Mouse (Mus musculus) left cerebral cortex, postnatal 10 days (tissue): Measurements from ENCODE around the gene Gm11213. TPM values are rescaled to one million over a fixed set of nuclear protein-coding genes. Genes with fewer than 3 reads are reported as not detected.

Experiments used
- DNase-seq, 2 experiments: peaks; one replicate each; pipeline ENCODE4 v3.0.0; 2021 to 2022; ENCODE audit warnings: low spot score in 2 of 2, mixed read lengths in 1 of 2; ENCODE audit errors: extremely low spot score in 1 of 2
- intact Hi-C: fragments of 180-260 bp; cut with DNase I; formaldehyde crosslinking; loops from one replicate; pipeline ENCODE4 v1.15.1; 2025
- total RNA-seq, 2 experiments: library from RNA; stranded (reverse); gene quantifications; 2 replicates each; pipeline ENCODE4 v1.2.3; 2021

Gene Gm11213
- total RNA-seq, 2 experiments from 2014 or later, result not detected

DNA sequence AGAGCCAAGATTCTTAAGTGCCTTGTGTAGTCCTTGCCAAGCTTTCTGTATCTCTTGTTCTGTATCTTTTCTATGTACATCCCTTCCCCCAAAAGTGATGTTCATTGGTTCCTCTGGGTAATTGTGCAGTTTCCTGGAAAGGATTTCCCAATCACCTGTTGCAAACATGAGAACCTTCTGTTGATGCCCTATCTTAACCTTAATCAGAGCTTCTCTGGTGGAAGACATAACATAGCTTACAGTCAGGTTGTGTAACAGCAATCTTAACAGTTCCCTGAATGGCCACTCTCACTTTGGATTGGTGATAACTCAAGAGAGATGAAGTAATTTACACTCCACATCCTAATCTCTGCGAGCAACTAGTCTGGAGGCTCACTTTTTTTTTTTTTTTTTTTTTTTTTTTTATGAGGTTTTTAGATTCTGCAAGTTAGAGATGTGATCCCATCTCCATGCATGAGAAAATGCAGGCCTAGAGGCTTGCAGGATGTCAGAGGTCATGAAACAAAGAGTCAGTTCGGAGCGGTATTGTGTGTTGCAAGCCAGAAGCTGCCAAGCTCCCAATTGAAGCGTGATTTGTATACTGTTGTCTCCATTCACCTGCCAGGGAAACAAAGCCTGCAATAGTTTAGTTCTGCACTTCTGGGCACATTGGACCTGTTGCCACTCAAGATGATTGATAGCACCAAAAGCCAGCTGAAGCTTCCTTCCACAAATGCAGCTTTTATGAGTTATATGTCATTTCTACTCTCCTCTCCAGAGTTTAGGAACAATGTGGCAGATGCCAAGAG, 51.1 kb downstream of the Gm11213 start:
- no peak for DNase-seq
- intact Hi-C loops, result no loop called here

- intact Hi-C loops, result no loop called here
- no peak for DNase-seq
Observed at GRCm38 (mm10) chr4:63552865-63553264, 52.2 kb downstream of the Gm11213 start.

GRCm38 (mm10) chr4:63550908-63551307, 54.2 kb downstream of the Gm11213 start:
- DNase-seq, result no peak
- intact Hi-C loops, result no loop called here

DNA sequence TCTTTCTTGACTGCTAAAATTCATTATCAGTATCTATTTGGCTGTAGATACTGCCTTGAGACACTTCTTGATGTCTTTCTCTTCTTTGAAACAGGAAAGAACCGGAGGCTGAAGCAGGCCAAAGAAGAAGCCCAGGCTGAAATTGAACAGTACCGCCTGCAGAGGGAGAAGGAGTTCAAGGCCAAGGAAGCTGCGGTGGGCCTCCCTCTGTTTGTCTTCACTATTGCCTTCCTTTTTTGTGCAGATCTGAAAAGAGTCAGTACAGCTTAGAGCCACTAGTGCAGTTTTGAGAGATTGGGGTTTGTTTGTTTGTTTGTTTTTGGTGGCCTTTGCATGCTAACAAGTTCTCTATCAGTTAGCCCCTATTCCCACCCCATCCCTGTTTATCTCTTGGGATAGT, 56.6 kb downstream of the Gm11213 start:
- DNase-seq, result no peak
- intact Hi-C loops, result no loop called here

- DNase-seq, result no peak
- intact Hi-C loops, result no loop called here
Observed at GRCm38 (mm10) chr4:63547799-63548198, 57.3 kb downstream of the Gm11213 start.

Other genes with a start within 250 kb of the Gm11213 start
- not detected for gene Orm3, start 249.1 kb downstream of the Gm11213 start, total RNA-seq
- gene Orm2, start 242.8 kb downstream of the Gm11213 start, total RNA-seq, result not detected
- 1 to 10 TPM; 3.4 to 4.8 TPM for gene Akna, start 201.9 kb downstream of the Gm11213 start, total RNA-seq
- gene Whrn, start 109.3 kb downstream of the Gm11213 start, total RNA-seq, result 10 to 100 TPM; 41.7 to 45.8 TPM
- 100 to 1,000 TPM; 132 to 141 TPM for gene Atp6v1g1, start 60.5 kb downstream of the Gm11213 start, total RNA-seq
- 1 to 10 TPM; 7.8 to 8.4 TPM for gene Tmem268, start 46.5 kb downstream of the Gm11213 start, total RNA-seq
- gene Tex48, start 17.2 kb upstream of the Gm11213 start, total RNA-seq, result not detected
- gene Gm11214, start 58.1 kb upstream of the Gm11213 start, total RNA-seq, result not detected
- under 1 TPM; 0.17 to 0.32 TPM for gene Tnfsf15, start 139.9 kb upstream of the Gm11213 start, total RNA-seq